Mouse (Mus musculus): ENCODE results near the gene Pidd1.
"Not testable (repeated sequence)": the region's sequence is repeated elsewhere in the genome, so short reads cannot be mapped to it uniquely, and the experiment has no call there.

The Pidd1 gene

GRCm38 (mm10) chr7:141457986-141458660 is 14.3 kb upstream of the Pidd1 start:
- DNase-seq (ENCODE audit: low spot score), result peak; percentile 54

- DNase-seq (ENCODE audit: low spot score), result no peak
Observed at GRCm38 (mm10) chr7:141457236-141457635, 13.4 kb upstream of the Pidd1 start.

- no peak for DNase-seq (ENCODE audit: low spot score)
Observed at GRCm38 (mm10) chr7:141456739-141457138, 12.9 kb upstream of the Pidd1 start.

GRCm38 (mm10) chr7:141455610-141456314 is 11.9 kb upstream of the Pidd1 start:
- DNase-seq (ENCODE audit: low spot score), result peak; percentile 57

GRCm38 (mm10) chr7:141454967-141455551 is 11.2 kb upstream of the Pidd1 start, which contains the start of gene Pnpla2:
TSS of gene Pnpla2 (plus strand) at chr7:141455198.
- DNase-seq (ENCODE audit: low spot score), result peak; percentile 93

GRCm38 (mm10) chr7:141453636-141454035 is 9.8 kb upstream of the Pidd1 start:
- no peak for DNase-seq (ENCODE audit: low spot score)

- DNase-seq (ENCODE audit: low spot score), result no peak
Observed at GRCm38 (mm10) chr7:141451928-141452327, 8.1 kb upstream of the Pidd1 start.

- DNase-seq (ENCODE audit: low spot score), result peak; percentile 93
Observed at GRCm38 (mm10) chr7:141447110-141447991, 3.5 kb upstream of the Pidd1 start, which contains the start of gene Rplp2. TSS of gene Rplp2 (plus strand) at chr7:141447370.

GRCm38 (mm10) chr7:141446374-141446773 is 2.5 kb upstream of the Pidd1 start:
- not testable (repeated sequence) for DNase-seq (ENCODE audit: low spot score)

- DNase-seq (ENCODE audit: low spot score), result no peak
Observed at GRCm38 (mm10) chr7:141443081-141443821, 574 bp downstream of the Pidd1 start.

GRCm38 (mm10) chr7:141442199-141442598 is 1.6 kb downstream of the Pidd1 start:
- no peak for DNase-seq (ENCODE audit: low spot score)

GRCm38 (mm10) chr7:141441460-141441859 is 2.4 kb downstream of the Pidd1 start:
- DNase-seq (ENCODE audit: low spot score), result no peak

GRCm38 (mm10) chr7:141440613-141441012 is 3.2 kb downstream of the Pidd1 start:
- DNase-seq (ENCODE audit: low spot score), result peak; percentile 42

GRCm38 (mm10) chr7:141439811-141440210 is 4.0 kb downstream of the Pidd1 start:
- DNase-seq (ENCODE audit: low spot score), result no peak

- no peak for DNase-seq (ENCODE audit: low spot score)
Observed at GRCm38 (mm10) chr7:141439140-141439679, 4.6 kb downstream of the Pidd1 start.

GRCm38 (mm10) chr7:141438201-141438968 is 5.4 kb downstream of the Pidd1 start:
- DNase-seq (ENCODE audit: low spot score), result no peak

GRCm38 (mm10) chr7:141437178-141438120 is 6.4 kb downstream of the Pidd1 start, which contains the start of gene Slc25a22:
TSS of gene Slc25a22 (minus strand) at chr7:141437892.
- peak; percentile 82 for DNase-seq (ENCODE audit: low spot score)

- DNase-seq (ENCODE audit: low spot score), result no peak
Observed at GRCm38 (mm10) chr7:141436523-141436892, 7.3 kb downstream of the Pidd1 start.

Data from T-cell, adult 2 months (primary cell).